Mouse (Mus musculus) ES-E14 (cell line): ENCODE results near the gene Dcaf15. TPM values are rescaled to one million over a fixed set of nuclear protein-coding genes. Genes with fewer than 3 reads are reported as not detected.
A peak's percentile ranks its signal among the peaks of the same experiment; 100 is the strongest.

Experiments used
- DNase-seq: peaks from one replicate; pipeline ENCODE4 v3.0.0-alpha.2; 2013; ENCODE audit warnings: low read depth, low spot score
- H3K27ac ChIP-seq: 2 replicates; pipeline ENCODE4 v1.5.1; 2012; ENCODE audit warnings: low read depth, mild to moderate bottlenecking, low read length, moderate library complexity, mixed read lengths; ENCODE audit not compliant: poor library complexity, insufficient read depth, severe bottlenecking
- H3K36me3 ChIP-seq: 2 replicates; pipeline ENCODE4 v1.6.1; 2012; ENCODE audit warnings: mild to moderate bottlenecking, low read length, moderate library complexity, mixed read lengths; ENCODE audit not compliant: control insufficient read depth, poor library complexity, insufficient read depth, severe bottlenecking
- H3K4me1 ChIP-seq, 2 experiments: fragments of 150-350 bp in 1 of 2; sonication (generic) in 1 of 2; 2 replicates each; pipeline ENCODE4 v1.6.1; 2012; ENCODE audit warnings: low read length in 2 of 2, mild to moderate bottlenecking in 1 of 2, mixed read lengths in 1 of 2; ENCODE audit not compliant: control insufficient read depth in 2 of 2, insufficient read depth in 2 of 2, poor library complexity in 1 of 2
- H3K4me3 ChIP-seq, 2 experiments: fragments of 150-350 bp in 1 of 2; sonication (generic) in 1 of 2; 2 replicates each; pipeline ENCODE4 v1.5.1; 2012; ENCODE audit warnings: low read length in 2 of 2, low read depth in 1 of 2, mild to moderate bottlenecking in 1 of 2, mixed read lengths in 1 of 2; ENCODE audit not compliant: insufficient read depth in 1 of 2, poor library complexity in 1 of 2, severe bottlenecking in 1 of 2
- H3K9ac ChIP-seq: 2 replicates; pipeline ENCODE4 v1.6.1; 2012; ENCODE audit warnings: low read depth, mild to moderate bottlenecking, low read length, mixed read lengths; ENCODE audit not compliant: poor library complexity, insufficient read depth, severe bottlenecking
- H3K9me3 ChIP-seq: fragments of 150-350 bp; sonication (generic); 2 replicates; pipeline ENCODE4 v1.6.1; 2012; ENCODE audit warnings: low read depth, mild to moderate bottlenecking, low read length; ENCODE audit not compliant: control insufficient read depth, insufficient read depth
- CHD2 ChIP-seq: IDR thresholded peaks from 2 replicates; pipeline ENCODE4 v1.6.1; 2014; ENCODE audit warnings: mild to moderate bottlenecking, low read depth, low read length, inconsistent platforms
- HCFC1 ChIP-seq: IDR thresholded peaks from 2 replicates; pipeline ENCODE4 v1.6.1; 2012; ENCODE audit warnings: low read length, inconsistent platforms, borderline replicate concordance; ENCODE audit not compliant: insufficient read depth
- MAFK ChIP-seq: IDR thresholded peaks from 2 replicates; pipeline ENCODE4 v1.6.1; 2014; ENCODE audit warnings: mild to moderate bottlenecking, low read depth, low read length, inconsistent platforms; ENCODE audit not compliant: insufficient read depth
- ZC3H11A ChIP-seq: IDR thresholded peaks from 2 replicates; pipeline ENCODE4 v1.6.1; 2012; ENCODE audit warnings: low read depth, mild to moderate bottlenecking, inconsistent platforms, low read length, borderline replicate concordance
- ZNF384 ChIP-seq: IDR thresholded peaks from 2 replicates; pipeline ENCODE4 v1.6.1; 2012; ENCODE audit warnings: low read depth, low read length, inconsistent platforms
- in situ Hi-C, 2 experiments: fragments of 600-800 bp; cut with MboI; formaldehyde crosslinking; loops; one replicate each; pipeline ENCODE4 v1.15.1; 2025; ENCODE audit warnings: low sequenced_read_pairs in 2 of 2, inconsistent platforms in 1 of 2; ENCODE audit not compliant: unreplicated experiment in 2 of 2
- total RNA-seq: library from RNA; depleted of rRNA; stranded (reverse); fragments of 300-350 nt; gene quantifications from 2 replicates; pipeline ENCODE4 v1.2.3, GENCODE M21; 2012; rRNA removed

Gene Dcaf15
- 53.5 and 62.0 TPM in 2 replicates for total RNA-seq

DNA sequence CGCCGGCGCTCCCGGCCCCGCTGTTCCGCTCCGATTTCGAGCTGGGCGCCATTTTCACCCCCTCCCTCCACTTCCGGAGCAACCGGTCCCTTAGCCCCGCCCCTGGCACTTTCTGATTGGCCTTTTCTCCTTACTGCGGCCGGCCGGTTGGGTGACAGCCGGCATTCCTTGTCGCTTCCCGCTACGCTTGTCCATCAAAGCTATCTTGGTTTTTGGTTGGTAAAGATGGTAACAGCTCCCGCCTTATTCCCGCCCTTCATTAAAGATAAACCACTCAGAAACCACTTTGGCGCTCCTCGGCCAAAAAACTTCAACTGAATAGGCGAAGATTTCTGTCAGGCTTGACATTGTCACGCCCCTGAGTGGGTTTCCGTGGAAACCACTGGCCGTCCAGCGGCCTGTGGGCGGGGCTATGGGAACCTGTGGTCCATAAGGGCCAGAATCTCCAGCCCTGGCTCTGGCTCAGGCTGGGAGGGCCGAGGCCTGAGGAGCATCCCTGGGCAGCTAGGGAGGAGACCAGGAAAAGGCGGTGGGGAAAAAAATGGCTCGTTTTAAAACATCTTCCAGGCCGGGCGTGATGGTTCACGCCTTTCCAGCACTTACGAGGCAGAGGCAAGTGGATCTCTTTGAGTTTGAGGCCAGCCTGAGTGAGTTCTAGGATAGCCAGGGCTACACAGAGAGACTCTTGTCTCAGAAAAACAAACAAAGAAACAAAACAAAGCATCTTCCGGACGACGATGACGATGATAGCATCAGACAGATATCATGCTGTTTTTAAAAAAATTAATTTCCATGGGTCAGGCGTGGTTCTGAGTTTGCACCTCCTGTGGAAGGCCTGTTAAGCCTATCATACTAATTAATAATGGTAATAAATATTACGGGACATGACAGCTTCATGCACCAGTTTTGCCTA is at the start of gene Dcaf15:
Gene Dcaf15, minus strand, starts transcription at position 72 of the 913 bp plus-strand sequence.
- peak within 1 kb of the TSS; percentile 66 to 96 for H3K4me3 ChIP-seq
- DNase-seq, result peak; percentile 99
- peaks cover 14% of the 10 kb centered on the region; the same call in 1 of the 2 replicates for H3K36me3 ChIP-seq
- H3K27ac ChIP-seq, result peak within 1 kb of the TSS; percentile 91
- no peak for TF ChIP-seq MAFK
- TF ChIP-seq CHD2, result peak; percentile 89
- TF ChIP-seq ZNF384, result no peak
- TF ChIP-seq ZC3H11A, result no peak
- TF ChIP-seq HCFC1, result no peak
- H3K9ac ChIP-seq, result peak within 1 kb of the TSS; percentile 74
- H3K4me1 ChIP-seq, result peaks cover 2 to 13% of the 10 kb centered on the region in 2 experiments; a peak in 3 of 4 replicates
- in situ Hi-C loops, result no loop called here
- no peaks in the 10 kb centered on the region for H3K9me3 ChIP-seq

- in situ Hi-C loops, result no loop called here
- H3K4me1 ChIP-seq, result peaks cover 3 to 12% of the 10 kb centered on the region in 2 experiments; a peak in 2 of 4 replicates
- TF ChIP-seq ZNF384 (no peak), ZC3H11A (no peak)
- H3K36me3 ChIP-seq, result no peaks in the 10 kb centered on the region; the same call in 1 of the 2 replicates
- DNase-seq, result peak; percentile 29
- no peak overlapping the region for H3K4me3 ChIP-seq
- no peak overlapping the region for H3K27ac ChIP-seq
- H3K9me3 ChIP-seq, result no peaks in the 10 kb centered on the region
- no peak overlapping the region for H3K9ac ChIP-seq
Measured at GRCm38 (mm10) chr8:84149181-84149580, 44.6 kb upstream of the Dcaf15 start.

GRCm38 (mm10) chr8:84148531-84148850 is 43.9 kb upstream of the Dcaf15 start:
- Histone ChIP-seq H3K9ac (peak overlapping the region; percentile 31; the same call in 1 of the 2 replicates), H3K27ac (no peak overlapping the region; the same call in 1 of the 2 replicates), H3K36me3 (peaks cover 5% of the 10 kb centered on the region; the same call in 1 of the 2 replicates), H3K9me3 (no peaks in the 10 kb centered on the region), H3K4me1 (peaks cover 3 to 12% of the 10 kb centered on the region in 2 experiments; a peak in 2 of 4 replicates), H3K4me3 (peak overlapping the region; percentile 5 to 44; a peak in 3 of 4 replicates)
- no peak for DNase-seq
- in situ Hi-C loops, result no loop called here
- TF ChIP-seq ZC3H11A, result no peak
- no peak for TF ChIP-seq ZNF384
- TF ChIP-seq CHD2, result no peak
- no peak for TF ChIP-seq MAFK
- TF ChIP-seq HCFC1, result no peak

GRCm38 (mm10) chr8:84147769-84148530 is 43.4 kb upstream of the Dcaf15 start, which contains the start of the genes Cc2d1a and 4930432K21Rik:
Cc2d1a (minus strand) TSS chr8:84147936.
4930432K21Rik (plus strand) TSS chr8:84148025.
- in situ Hi-C loops, result no loop called here
- peak within 1 kb of the TSS; percentile 72 for H3K9ac ChIP-seq
- peak; percentile 97 for DNase-seq
- peak within 1 kb of the TSS; percentile 19 for H3K27ac ChIP-seq
- no peaks in the 10 kb centered on the region for H3K9me3 ChIP-seq
- peaks cover 3 to 12% of the 10 kb centered on the region in 2 experiments; a peak in 2 of 4 replicates for H3K4me1 ChIP-seq
- H3K36me3 ChIP-seq, result peaks cover 9% of the 10 kb centered on the region; the same call in 1 of the 2 replicates
- peak within 1 kb of the TSS; percentile 70 to 77 for H3K4me3 ChIP-seq
- no peak for TF ChIP-seq CHD2
- TF ChIP-seq ZC3H11A, result 0 out of 2 replicates have a peak, but pooled peaks have one; percentile 9
- TF ChIP-seq HCFC1, result peak; percentile 98
